Mouse (Mus musculus): ENCODE measurements around the gene Scaf4.

GRCm38 (mm10) chr16:90179892-90180291, 104.4 kb downstream of the Scaf4 start:
- TF ChIP-seq USF1 (IDR thresholded peaks at IDR 0.05; ENCODE audit: low read depth), result no peak
- TF ChIP-seq POLR2A (IDR thresholded peaks at IDR 0.05; ENCODE audit: insufficient read length, low read depth), result no peak
- no peak for TF ChIP-seq CEBPB (IDR thresholded peaks at IDR 0.05; ENCODE audit: insufficient read depth, poor library complexity, severe bottlenecking)
- no peak for TF ChIP-seq TCF12 (IDR thresholded peaks at IDR 0.05; ENCODE audit: insufficient read depth, poor library complexity, severe bottlenecking)
- TF ChIP-seq REST (IDR thresholded peaks at IDR 0.05; ENCODE audit: insufficient read depth, insufficient read length), result no peak
- TF ChIP-seq TCF3 (IDR thresholded peaks at IDR 0.05; ENCODE audit: insufficient read length, low read depth), result no peak
- TF ChIP-seq POLR2AphosphoS2 (IDR thresholded peaks at IDR 0.05; ENCODE audit: insufficient read length, low read depth), result no peak
- TF ChIP-seq E2F4 (IDR thresholded peaks at IDR 0.05; ENCODE audit: insufficient read depth), result no peak
- no peak for TF ChIP-seq MAX (IDR thresholded peaks at IDR 0.05; ENCODE audit: low read depth)

Data from myocyte (in vitro differentiated cells).